Mouse (Mus musculus) limb, embryonic 15.5 days (tissue): Measurements from ENCODE around the gene Wdr62. TPM values are rescaled to one million over a fixed set of nuclear protein-coding genes. Genes with fewer than 3 reads are reported as not detected.

Experiments used
- ATAC-seq: fragments of 200-750 bp; cut with Nextera tagmentation; 2 replicates; pipeline ENCODE4 v1.8.0; 2017; ENCODE audit warnings: low read depth, moderate TSS enrichment; ENCODE audit not compliant: insufficient number of reproducible peaks, low FRiP score, low TSS enrichment
- H3K27ac ChIP-seq: fragments of 300-500 bp; sonication (generic); 2 replicates; pipeline ENCODE4 v1.5.1; 2015; ENCODE audit warnings: moderate library complexity, mild to moderate bottlenecking, inconsistent platforms
- H3K27me3 ChIP-seq: fragments of 300-500 bp; sonication (generic); 2 replicates; pipeline ENCODE4 v1.6.1; 2015; ENCODE audit warnings: inconsistent platforms
- H3K36me3 ChIP-seq: fragments of 300-500 bp; sonication (generic); 2 replicates; pipeline ENCODE4 v1.6.1; 2015; ENCODE audit warnings: inconsistent platforms
- H3K4me1 ChIP-seq: fragments of 300-500 bp; sonication (generic); 2 replicates; pipeline ENCODE4 v1.6.1; 2015; ENCODE audit warnings: inconsistent platforms
- H3K4me2 ChIP-seq: fragments of 300-500 bp; sonication (generic); 2 replicates; pipeline ENCODE4 v1.6.1; 2015; ENCODE audit warnings: mild to moderate bottlenecking, inconsistent platforms
- H3K4me3 ChIP-seq: fragments of 300-500 bp; sonication (generic); 2 replicates; pipeline ENCODE4 v1.5.1; 2015; ENCODE audit warnings: mild to moderate bottlenecking, inconsistent platforms
- H3K9ac ChIP-seq: fragments of 300-500 bp; sonication (generic); 2 replicates; pipeline ENCODE4 v1.6.1; 2015; ENCODE audit warnings: inconsistent platforms
- H3K9me3 ChIP-seq: fragments of 300-500 bp; sonication (generic); 2 replicates; pipeline ENCODE4 v1.6.1; 2016; ENCODE audit warnings: inconsistent platforms
- WGBS: fragments of 180-500 bp; shearing (Covaris S2); methylation state at CpG from one replicate; pipeline ENCODE4 v1.1.7; 2015; 5-methylcytosine and 5-hydroxymethylcytosine counted together
- polyA plus RNA-seq: library from polyadenylated mRNA; unstranded; fragments of >200 nt; fragmentation: Nextera tagmentation; extraction: Ambion mirVana; gene quantifications from 2 replicates; pipeline ENCODE4 v1.2.1, GENCODE M21; 2015

Wdr62 gene
- 6.0 and 6.2 TPM in 2 replicates for polyA plus RNA-seq

GRCm38 (mm10) chr7:30279951-30280669 is at the start of gene Wdr62, which contains the start of gene Thap8:
Gene Wdr62, minus strand, starts transcription at chr7:30280419.
Gene Thap8, plus strand, starts transcription at chr7:30280094.
- peak; percentile 95 for ATAC-seq
- Histone ChIP-seq H3K4me1 (peaks cover 16% of the 10 kb centered on the region), H3K9ac (peak within 1 kb of the TSS; percentile 31), H3K27ac (peak within 1 kb of the TSS; percentile 96), H3K36me3 (no peaks in the 10 kb centered on the region), H3K27me3 (no peaks in the 10 kb centered on the region), H3K4me2 (peak within 1 kb of the TSS; percentile 92), H3K9me3 (no peaks in the 10 kb centered on the region), H3K4me3 (peak within 1 kb of the TSS; percentile 81)
- under 1% methylated on average over 49 of the region's 49 CpGs for WGBS

GRCm38 (mm10) chr7:30328379-30328778 is 48.2 kb upstream of the Wdr62 start:
- Histone ChIP-seq H3K27me3 (peaks cover 5% of the 10 kb centered on the region; the same call in 1 of the 2 replicates), H3K9ac (no peak overlapping the region), H3K9me3 (0 out of 2 replicates have a peak, but pooled peaks cover 5% of the 10 kb centered on the region), H3K4me1 (peaks cover 2% of the 10 kb centered on the region), H3K4me3 (no peak overlapping the region), H3K27ac (no peak overlapping the region), H3K4me2 (no peak overlapping the region), H3K36me3 (no peaks in the 10 kb centered on the region)
- WGBS, result 45% methylated on average over 10 of the region's 10 CpGs
- ATAC-seq, result no peak

GRCm38 (mm10) chr7:30327140-30327539 is 46.9 kb upstream of the Wdr62 start:
- 0 out of 2 replicates have a peak, but pooled peaks cover 4% of the 10 kb centered on the region for H3K27me3 ChIP-seq
- no peak for ATAC-seq
- H3K9ac ChIP-seq, result no peak overlapping the region
- no peak overlapping the region for H3K4me3 ChIP-seq
- WGBS, result 61% methylated on average over 15 of the region's 15 CpGs
- no peak overlapping the region for H3K27ac ChIP-seq
- H3K4me2 ChIP-seq, result no peak overlapping the region
- no peaks in the 10 kb centered on the region for H3K36me3 ChIP-seq
- H3K4me1 ChIP-seq, result peaks cover 5% of the 10 kb centered on the region
- H3K9me3 ChIP-seq, result 0 out of 2 replicates have a peak, but pooled peaks cover 5% of the 10 kb centered on the region

- H3K9me3 ChIP-seq, result 0 out of 2 replicates have a peak, but pooled peaks cover 5% of the 10 kb centered on the region
- no peak overlapping the region for H3K4me3 ChIP-seq
- H3K27me3 ChIP-seq, result 0 out of 2 replicates have a peak, but pooled peaks cover 4% of the 10 kb centered on the region
- no peak for ATAC-seq
- H3K27ac ChIP-seq, result no peak overlapping the region
- H3K9ac ChIP-seq, result no peak overlapping the region
- no peak overlapping the region for H3K4me2 ChIP-seq
- H3K4me1 ChIP-seq, result peaks cover 7% of the 10 kb centered on the region
- no peaks in the 10 kb centered on the region for H3K36me3 ChIP-seq
Measured at GRCm38 (mm10) chr7:30326427-30326826, 46.2 kb upstream of the Wdr62 start.

GRCm38 (mm10) chr7:30325364-30325763 is 45.1 kb upstream of the Wdr62 start:
- Histone ChIP-seq H3K4me1 (peaks cover 17% of the 10 kb centered on the region), H3K36me3 (no peaks in the 10 kb centered on the region), H3K9me3 (0 out of 2 replicates have a peak, but pooled peaks cover 5% of the 10 kb centered on the region), H3K27me3 (0 out of 2 replicates have a peak, but pooled peaks cover 4% of the 10 kb centered on the region), H3K27ac (no peak overlapping the region), H3K4me2 (no peak overlapping the region), H3K9ac (no peak overlapping the region), H3K4me3 (no peak overlapping the region)
- WGBS, result 37% methylated on average over 2 of the region's 2 CpGs
- ATAC-seq, result no peak

- 0 out of 2 replicates have a peak, but pooled peaks cover 5% of the 10 kb centered on the region for H3K9me3 ChIP-seq
- no peak overlapping the region for H3K27ac ChIP-seq
- H3K36me3 ChIP-seq, result no peaks in the 10 kb centered on the region
- peaks cover 17% of the 10 kb centered on the region for H3K4me1 ChIP-seq
- 78% methylated on average over 5 of the region's 5 CpGs for WGBS
- no peak overlapping the region for H3K9ac ChIP-seq
- ATAC-seq, result no peak
- no peak overlapping the region for H3K4me2 ChIP-seq
- no peak overlapping the region for H3K4me3 ChIP-seq
- H3K27me3 ChIP-seq, result 0 out of 2 replicates have a peak, but pooled peaks cover 4% of the 10 kb centered on the region
Measured at GRCm38 (mm10) chr7:30324300-30324944, 44.2 kb upstream of the Wdr62 start.

GRCm38 (mm10) chr7:30323795-30324194 is 43.6 kb upstream of the Wdr62 start, which contains the start of gene Sdhaf1:
Gene Sdhaf1, minus strand, starts transcription at chr7:30323895.
- H3K36me3 ChIP-seq, result 0 out of 2 replicates have a peak, but pooled peaks cover 4% of the 10 kb centered on the region
- peak within 1 kb of the TSS; percentile 23; the same call in 1 of the 2 replicates for H3K9ac ChIP-seq
- peak within 1 kb of the TSS; percentile 74 for H3K4me2 ChIP-seq
- H3K27ac ChIP-seq, result peak within 1 kb of the TSS; percentile 87
- 70% methylated on average over 3 of the region's 3 CpGs for WGBS
- peaks cover 17% of the 10 kb centered on the region for H3K4me1 ChIP-seq
- ATAC-seq, result no peak
- peak within 1 kb of the TSS; percentile 79 for H3K4me3 ChIP-seq
- H3K9me3 ChIP-seq, result 0 out of 2 replicates have a peak, but pooled peaks cover 5% of the 10 kb centered on the region
- H3K27me3 ChIP-seq, result 0 out of 2 replicates have a peak, but pooled peaks cover 4% of the 10 kb centered on the region

- ATAC-seq, result no peak
- WGBS, result 40% methylated on average over 6 of the region's 6 CpGs
- Histone ChIP-seq H3K4me1 (peaks cover 17% of the 10 kb centered on the region), H3K9me3 (0 out of 2 replicates have a peak, but pooled peaks cover 5% of the 10 kb centered on the region), H3K27me3 (0 out of 2 replicates have a peak, but pooled peaks cover 4% of the 10 kb centered on the region), H3K4me3 (peak overlapping the region; percentile 79), H3K36me3 (peaks cover 10% of the 10 kb centered on the region; the same call in 1 of the 2 replicates), H3K27ac (peak overlapping the region; percentile 87), H3K9ac (peak overlapping the region; percentile 23), H3K4me2 (peak overlapping the region; percentile 74)
Measured at GRCm38 (mm10) chr7:30322865-30323264, 42.6 kb upstream of the Wdr62 start.

- 0 out of 2 replicates have a peak, but pooled peaks cover 5% of the 10 kb centered on the region for H3K9me3 ChIP-seq
- H3K4me2 ChIP-seq, result peak overlapping the region; percentile 74
- peak overlapping the region; percentile 79 for H3K4me3 ChIP-seq
- WGBS, result under 1% methylated on average over 20 of the region's 20 CpGs
- H3K9ac ChIP-seq, result peak overlapping the region; percentile 71
- H3K36me3 ChIP-seq, result peaks cover 12% of the 10 kb centered on the region; the same call in 1 of the 2 replicates
- H3K27ac ChIP-seq, result peak overlapping the region; percentile 87
- peaks cover 17% of the 10 kb centered on the region for H3K4me1 ChIP-seq
- ATAC-seq, result peak; percentile 99
- H3K27me3 ChIP-seq, result 0 out of 2 replicates have a peak, but pooled peaks cover 4% of the 10 kb centered on the region
Measured at GRCm38 (mm10) chr7:30322285-30322667, 42.1 kb upstream of the Wdr62 start.

GRCm38 (mm10) chr7:30321539-30322284 is 41.5 kb upstream of the Wdr62 start, which contains the start of gene E130208F15Rik:
Gene E130208F15Rik, plus strand, starts transcription at chr7:30321740.
- no peaks in the 10 kb centered on the region for H3K27me3 ChIP-seq
- peak within 1 kb of the TSS; percentile 87 for H3K27ac ChIP-seq
- 0 out of 2 replicates have a peak, but pooled peaks cover 5% of the 10 kb centered on the region for H3K9me3 ChIP-seq
- peaks cover 17% of the 10 kb centered on the region for H3K4me1 ChIP-seq
- peaks cover 14% of the 10 kb centered on the region; the same call in 1 of the 2 replicates for H3K36me3 ChIP-seq
- WGBS, result under 1% methylated on average over 63 of the region's 63 CpGs
- peak within 1 kb of the TSS; percentile 74 for H3K4me2 ChIP-seq
- ATAC-seq, result peak; percentile 41
- peak within 1 kb of the TSS; percentile 71 for H3K9ac ChIP-seq
- H3K4me3 ChIP-seq, result peak within 1 kb of the TSS; percentile 79

GRCm38 (mm10) chr7:30320946-30321345 is 40.7 kb upstream of the Wdr62 start:
- H3K9me3 ChIP-seq, result 0 out of 2 replicates have a peak, but pooled peaks cover 5% of the 10 kb centered on the region
- H3K27ac ChIP-seq, result 0 out of 2 replicates have a peak overlapping the region, but pooled peaks have one; percentile 87
- no peak for ATAC-seq
- peaks cover 20% of the 10 kb centered on the region; the same call in 1 of the 2 replicates for H3K36me3 ChIP-seq
- H3K4me3 ChIP-seq, result peak overlapping the region; percentile 79
- no peak overlapping the region for H3K9ac ChIP-seq
- H3K4me2 ChIP-seq, result peak overlapping the region; percentile 74
- peaks cover 19% of the 10 kb centered on the region for H3K4me1 ChIP-seq
- no peaks in the 10 kb centered on the region for H3K27me3 ChIP-seq
- 82% methylated on average over 2 of the region's 2 CpGs for WGBS
